Mouse (Mus musculus) G1E (cell line): ENCODE data around the gene Cd47.

ENCODE experiments used
- CTCF ChIP-seq: IDR thresholded peaks from 2 replicates; pipeline ENCODE4 v1.5.1; 2012; ENCODE audit warnings: low read depth, low read length, inconsistent platforms, mixed read lengths
- GATA1 ChIP-seq: IDR thresholded peaks from 2 replicates; pipeline ENCODE4 v1.6.1; 2012; ENCODE audit warnings: borderline replicate concordance, low read length, inconsistent platforms, mixed read lengths

- TF ChIP-seq CTCF (no peak), GATA1 (no peak)
Observed at GRCm38 (mm10) chr16:49936008-49936443, 135.7 kb downstream of the Cd47 start.
